Mouse (Mus musculus) cerebellum, adult 11-12 months (tissue): Measurements from ENCODE around the gene Arhgap9.
"Not testable (repeated sequence)": the region's sequence is repeated elsewhere in the genome, so short reads cannot be mapped to it uniquely, and the experiment has no call there.

Source experiments
- DNase-seq: peaks from one replicate; pipeline ENCODE4 v3.0.0; 2022

Gene Arhgap9

GRCm38 (mm10) chr10:127292987-127293538 is 28.7 kb upstream of the Arhgap9 start:
- no peak for DNase-seq

DNA sequence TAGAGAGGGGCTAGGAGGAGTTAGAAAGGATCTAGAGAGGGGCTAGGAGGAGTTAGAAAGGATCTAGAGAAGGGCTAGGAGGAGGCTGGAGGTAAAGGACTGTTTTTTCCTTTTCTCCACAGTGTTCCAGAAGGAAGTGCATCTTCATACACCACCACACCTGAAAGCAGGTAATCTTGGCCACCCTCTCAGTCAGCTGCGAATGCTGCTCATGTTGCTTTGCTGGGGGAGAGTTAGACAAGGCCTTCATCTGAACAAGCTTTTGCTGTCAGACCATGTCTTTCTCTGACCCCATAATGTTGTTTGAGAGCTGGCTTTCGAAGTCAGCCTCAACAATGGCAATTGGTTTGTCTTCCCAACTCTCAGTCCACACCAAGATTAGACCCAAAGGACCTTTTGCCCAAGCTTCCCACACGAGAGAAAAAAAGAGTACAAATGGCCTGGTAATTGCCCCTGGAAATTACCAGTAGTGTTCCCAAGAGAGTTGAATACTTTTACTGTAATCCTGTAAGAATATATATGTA is 28.1 kb upstream of the Arhgap9 start:
- DNase-seq, result no peak

GRCm38 (mm10) chr10:127294895-127295510 is 26.8 kb upstream of the Arhgap9 start:
- DNase-seq, result no peak

DNA sequence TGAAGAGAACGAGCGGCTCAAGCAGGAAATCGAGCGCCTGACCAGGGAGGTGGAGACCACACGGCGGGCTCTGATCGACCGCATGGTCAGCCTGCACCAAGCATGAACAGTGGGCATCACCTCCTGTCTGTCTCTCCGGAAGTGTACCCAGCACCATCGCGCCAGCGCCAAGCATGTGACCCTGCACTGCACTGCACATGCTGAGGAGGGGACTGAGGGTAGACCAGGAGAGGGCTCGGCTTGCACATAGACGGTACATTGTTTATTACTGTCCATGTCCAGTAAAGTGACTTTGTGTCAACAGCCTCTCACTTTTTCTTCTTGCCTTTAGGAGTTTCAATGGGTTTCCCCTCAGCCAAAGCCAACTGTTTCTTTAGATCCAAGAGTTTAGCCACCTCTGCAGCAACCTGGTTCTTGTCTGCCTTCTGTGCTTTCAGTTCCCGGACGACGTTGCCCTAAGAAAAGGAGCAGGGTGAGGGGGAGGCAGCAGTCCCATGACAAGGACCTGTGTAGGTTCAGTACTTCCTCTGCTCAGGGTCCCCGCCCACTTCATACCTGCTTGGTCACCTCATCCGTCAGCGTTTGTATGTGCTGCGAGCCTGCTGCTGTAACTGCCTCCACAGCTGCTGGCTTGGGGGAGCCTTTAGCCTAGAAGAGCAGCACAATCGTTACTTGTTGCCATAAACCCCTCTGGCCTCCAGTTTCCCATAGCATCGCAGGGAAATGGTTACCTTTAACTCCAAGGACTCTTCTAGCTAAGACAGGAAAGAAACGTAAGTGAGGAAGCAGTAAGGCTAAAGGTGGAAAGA is 25.6 kb upstream of the Arhgap9 start:
- DNase-seq, result no peak

DNA sequence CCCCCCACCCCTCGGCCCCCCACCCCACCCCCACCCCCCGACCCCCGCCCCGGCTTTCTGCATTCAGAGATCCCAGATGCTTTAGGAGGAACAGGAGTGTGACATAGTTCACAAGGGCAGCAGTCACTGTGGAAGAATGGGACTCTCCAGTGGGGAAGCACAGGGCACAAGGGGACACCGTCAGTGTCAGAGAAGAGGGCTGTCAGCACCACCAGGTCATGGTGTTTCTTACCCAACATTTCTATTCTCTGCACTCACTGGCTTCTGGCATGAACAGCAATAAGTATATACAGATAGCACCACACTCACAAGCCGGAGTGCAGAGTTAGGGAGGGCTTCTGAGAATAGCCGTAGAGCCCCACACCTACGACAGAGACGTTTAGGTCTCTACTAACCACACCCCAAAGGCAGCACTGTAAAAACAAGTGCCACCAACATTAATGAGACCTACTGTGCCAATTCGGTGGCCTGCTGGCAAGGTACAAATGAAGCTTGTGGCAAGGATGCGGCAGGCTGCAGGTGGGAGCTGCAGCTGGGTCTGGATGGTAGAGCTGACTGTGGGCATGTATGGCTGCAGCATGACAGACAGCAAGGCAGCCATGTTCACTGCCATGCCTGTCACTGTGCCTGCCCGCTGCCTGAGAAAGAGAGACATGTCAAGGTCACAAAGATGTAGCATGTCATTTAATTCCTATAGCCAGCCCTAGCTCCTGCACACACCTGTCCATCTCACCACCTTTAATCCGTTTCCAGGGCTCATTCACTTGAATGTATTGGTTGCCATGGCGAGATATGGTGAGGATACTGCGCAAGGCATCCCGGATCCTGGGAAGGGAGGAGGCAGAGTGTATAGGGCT is 24.5 kb upstream of the Arhgap9 start:
- DNase-seq, result no peak

DNA sequence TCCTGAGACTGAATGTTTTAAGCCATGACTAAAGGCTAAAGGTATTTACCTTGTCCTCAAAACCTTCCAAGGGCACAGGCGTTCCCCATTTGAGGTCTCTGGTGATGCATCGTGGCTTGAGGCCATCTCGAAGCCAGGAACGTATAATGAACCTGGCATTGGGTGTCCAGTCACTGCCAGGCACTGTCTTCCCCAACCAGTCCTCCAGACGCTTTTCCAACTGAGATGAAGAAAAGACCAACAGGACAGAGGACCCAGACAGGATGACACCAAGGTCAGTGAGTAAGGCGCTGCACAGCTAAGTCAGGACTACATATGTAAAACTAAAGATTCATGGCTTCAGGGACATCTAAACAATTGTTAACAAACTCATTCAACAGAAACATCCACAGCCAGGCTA is 21.4 kb upstream of the Arhgap9 start:
- no peak for DNase-seq

DNA sequence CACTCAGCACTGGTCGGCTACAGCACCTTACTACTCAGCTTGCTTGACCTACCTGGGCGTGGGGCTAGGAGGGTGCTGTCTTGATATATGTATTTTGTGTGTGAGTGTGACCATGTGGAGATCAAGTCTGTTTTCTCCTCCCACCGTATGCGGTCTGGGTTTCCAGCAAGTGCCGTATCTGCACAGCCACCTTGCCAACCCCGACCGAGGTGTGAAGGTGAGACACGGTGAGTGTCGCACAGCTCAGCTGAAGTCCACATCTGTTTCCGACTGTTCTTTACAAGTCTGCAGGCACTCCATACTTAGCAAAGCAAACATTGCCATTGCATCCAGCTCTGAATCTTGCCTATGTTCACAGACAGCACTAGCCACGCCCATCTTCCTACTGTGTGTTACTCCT is 18.6 kb upstream of the Arhgap9 start:
- no peak for DNase-seq

- not testable (repeated sequence) for DNase-seq
Observed at GRCm38 (mm10) chr10:127309167-127309566, 12.6 kb upstream of the Arhgap9 start.

DNA sequence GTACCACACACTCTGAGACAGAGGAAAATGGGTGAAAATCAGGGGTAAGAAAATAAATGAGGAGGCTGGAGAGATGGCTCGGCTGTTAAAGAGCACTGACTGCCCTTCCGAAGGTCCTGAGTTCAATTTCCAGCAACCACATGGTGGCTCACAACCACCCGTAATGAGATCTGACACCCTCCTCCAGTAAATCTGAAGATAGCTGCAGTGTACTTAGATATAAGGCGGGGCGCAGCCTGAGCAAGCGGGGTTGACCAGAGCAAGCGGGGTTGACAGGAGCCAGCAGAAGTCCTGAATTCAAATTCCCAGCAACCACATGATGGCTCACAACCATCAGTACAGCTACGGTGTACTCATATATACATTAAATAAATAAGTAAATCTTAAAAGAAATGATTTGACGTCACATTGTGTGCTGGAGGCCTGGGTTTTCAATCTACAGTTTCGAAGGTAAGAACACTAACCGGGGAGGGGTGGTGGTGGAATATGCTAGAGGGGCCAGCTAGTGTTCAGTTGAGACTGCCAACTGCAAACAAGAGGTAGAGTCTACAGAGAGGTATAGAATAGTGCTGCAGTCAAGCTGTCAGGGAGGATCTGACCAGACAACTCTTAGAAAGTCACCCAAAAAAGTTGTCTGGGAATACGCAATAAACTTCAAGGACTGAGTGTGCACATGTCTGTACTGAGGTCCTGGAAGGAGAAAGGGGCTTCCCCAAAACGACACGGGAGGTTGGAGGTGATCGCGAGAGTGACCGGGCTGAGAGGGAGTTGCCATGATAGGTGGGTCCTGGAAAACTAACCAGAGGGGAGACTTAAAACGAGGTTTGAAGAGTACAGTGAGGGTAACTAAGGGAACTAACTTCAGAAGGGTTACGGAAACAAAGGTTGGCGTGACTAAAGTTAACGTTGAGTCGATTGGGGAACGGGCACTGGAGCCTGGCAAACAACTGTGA is 11.0 kb upstream of the Arhgap9 start:
- DNase-seq, result no peak

DNA sequence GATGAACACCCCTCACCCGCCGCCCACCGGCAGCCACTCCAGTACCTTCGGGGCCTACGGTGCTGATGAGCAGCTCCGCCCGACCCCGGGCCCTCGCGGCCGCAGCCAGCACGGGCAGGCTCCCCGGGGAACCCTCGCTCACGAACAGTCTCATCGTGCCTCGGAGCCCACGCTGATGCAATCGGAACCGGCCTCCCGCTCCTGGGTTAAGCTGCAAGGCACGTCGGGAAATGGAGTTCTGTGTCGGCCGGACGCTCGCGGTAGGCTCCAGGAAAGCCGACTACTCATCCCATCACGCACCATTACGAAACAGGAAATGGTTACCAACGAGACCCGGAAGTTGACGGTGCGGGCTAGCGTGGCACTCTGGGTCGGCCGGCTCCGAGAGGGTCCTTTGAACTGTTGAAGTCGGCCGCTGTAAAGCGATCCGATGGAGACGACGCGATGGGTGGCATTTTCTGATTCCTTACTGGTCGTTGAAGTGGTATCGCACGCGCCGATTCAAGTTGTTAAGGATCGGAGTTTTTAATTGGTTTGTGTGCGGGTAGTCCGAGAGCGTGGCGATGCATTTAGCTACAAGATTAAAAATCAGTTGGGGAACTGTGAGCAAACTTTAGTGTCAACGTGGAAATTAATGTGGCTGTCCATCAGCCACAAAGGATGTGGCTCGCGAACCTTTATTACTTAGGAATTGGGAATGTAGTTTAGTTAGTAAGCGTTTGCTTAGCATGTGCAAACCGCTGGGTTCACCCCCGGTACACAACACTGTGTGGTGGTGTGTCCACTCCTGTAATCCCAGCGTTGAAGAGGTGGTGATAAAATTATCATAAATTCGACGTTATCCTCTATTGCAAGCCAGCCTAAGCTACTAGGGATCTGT is 10.0 kb upstream of the Arhgap9 start, which contains the start of gene Mars:
Gene Mars, minus strand, starts transcription at position 311 of the 880 bp plus-strand sequence.
- DNase-seq, result peak; percentile 94

DNA sequence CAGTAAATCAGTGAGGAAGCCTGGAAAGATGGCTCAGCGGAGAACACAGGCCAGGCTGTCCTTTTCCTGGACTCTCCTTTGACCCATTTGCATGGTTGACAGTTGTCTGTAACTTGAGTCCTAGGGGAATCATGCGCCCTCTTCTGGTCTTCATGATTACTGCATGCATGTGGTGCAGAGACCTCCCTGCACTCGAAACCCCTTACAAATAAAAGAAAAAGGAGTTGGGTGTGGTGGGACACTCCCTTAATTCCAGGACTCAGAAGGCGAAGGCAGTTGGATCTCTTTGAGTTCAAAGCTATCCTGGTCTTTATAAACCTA is 9.4 kb upstream of the Arhgap9 start:
- peak; percentile 75 for DNase-seq

DNA sequence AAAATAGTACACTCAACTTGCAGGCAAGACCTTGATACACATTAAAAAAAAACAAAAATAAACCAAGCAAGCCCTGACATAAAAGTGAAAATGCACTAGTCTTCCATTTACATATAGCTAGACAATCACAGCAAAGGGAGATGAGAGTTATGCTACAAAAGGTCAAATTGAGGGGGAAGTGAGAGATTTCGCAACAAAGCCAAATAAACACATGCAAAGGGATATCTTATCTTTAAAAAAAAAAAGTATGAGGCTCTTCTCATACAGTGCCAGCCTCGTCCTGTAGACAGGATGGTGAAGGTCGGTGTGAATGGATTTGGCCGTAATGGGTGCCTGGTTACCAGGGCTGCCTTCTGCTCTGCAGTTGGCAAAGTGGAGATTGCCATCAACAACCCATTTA is 8.9 kb upstream of the Arhgap9 start:
- DNase-seq, result no peak

DNA sequence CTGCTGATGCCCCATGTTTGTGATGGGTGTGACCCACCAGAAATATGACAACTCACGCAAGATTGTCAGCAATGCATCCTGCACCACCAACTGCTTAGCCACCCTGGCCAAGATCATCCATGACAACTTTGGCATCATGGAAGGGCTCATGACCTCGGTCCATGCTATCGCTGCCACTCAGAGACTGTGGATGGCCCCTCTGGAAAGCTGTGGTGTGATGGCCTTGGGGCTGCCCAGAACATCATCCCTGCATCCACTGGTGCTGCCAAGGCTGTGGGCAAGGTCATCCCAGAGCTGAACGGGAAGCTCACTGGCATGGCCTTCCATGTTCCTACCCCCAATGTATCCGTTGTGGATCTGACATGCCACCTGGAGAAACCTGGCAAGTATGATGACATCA is 8.2 kb upstream of the Arhgap9 start:
- DNase-seq, result not testable (repeated sequence)

DNA sequence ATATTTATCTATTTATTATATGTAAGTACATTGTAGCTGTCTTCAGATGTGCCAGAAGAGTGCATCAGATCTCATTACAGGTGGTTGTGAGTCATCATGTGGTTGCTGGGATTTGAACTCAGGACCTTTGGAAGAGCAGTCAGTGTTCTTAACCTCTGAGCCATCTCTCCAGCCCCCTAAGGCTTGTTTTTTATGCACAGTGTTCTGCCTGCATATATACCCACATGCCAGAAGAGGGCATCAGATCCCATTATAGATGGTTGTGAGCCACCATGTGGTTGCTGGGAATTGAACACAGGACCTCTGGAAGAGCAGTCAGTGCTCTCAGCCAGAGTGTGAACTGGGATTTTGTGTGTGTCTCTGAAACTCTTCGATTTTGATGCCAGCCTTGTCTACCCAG is 6.8 kb upstream of the Arhgap9 start:
- not testable (repeated sequence) for DNase-seq

DNA sequence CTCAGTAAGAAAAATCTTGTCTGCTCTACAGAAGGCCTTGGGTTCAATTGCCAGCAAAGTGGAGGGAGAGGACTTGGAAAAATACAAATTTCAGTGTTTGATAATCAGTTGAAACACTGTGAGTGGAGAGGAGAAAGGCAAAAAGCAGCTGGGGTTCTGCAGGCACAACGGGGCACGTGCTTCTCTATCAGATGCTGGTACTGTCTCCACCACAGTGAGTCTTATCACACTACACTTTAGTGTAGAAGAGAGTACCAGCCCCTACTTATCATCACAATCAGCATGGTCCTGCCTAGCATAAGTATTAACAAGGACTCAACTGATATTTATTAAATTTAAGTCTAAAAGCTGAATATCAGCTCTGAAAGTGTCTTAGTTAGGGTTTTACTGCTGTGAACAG is 4.5 kb upstream of the Arhgap9 start:
- no peak for DNase-seq

GRCm38 (mm10) chr10:127318009-127318408 is 3.8 kb upstream of the Arhgap9 start:
- no peak for DNase-seq

GRCm38 (mm10) chr10:127319969-127320368 is 1.8 kb upstream of the Arhgap9 start:
- no peak for DNase-seq

DNA sequence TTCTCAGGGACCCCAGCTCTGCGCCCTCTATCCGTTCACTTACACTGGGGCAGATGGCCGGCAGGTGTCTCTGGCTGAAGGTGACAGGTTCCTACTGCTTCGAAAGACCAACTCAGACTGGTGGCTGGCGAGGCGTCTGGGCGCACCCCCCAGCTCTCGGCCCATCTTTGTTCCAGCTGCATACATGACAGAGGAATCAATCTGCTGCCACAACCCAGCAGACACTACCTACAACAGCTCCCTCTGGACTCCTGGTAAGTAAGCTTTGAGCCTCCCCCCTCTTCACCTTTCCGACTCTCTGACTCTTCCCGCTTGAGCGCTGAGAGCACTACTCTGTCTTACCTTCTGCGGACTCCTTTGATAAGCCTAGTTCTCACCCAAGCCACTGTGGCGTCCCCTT is 414 bp downstream of the Arhgap9 start:
- no peak for DNase-seq

GRCm38 (mm10) chr10:127322669-127323068 is 905 bp downstream of the Arhgap9 start:
- DNase-seq, result no peak

- DNase-seq, result no peak
Observed at GRCm38 (mm10) chr10:127323131-127323855, 1.5 kb downstream of the Arhgap9 start.
